Mouse (Mus musculus): ENCODE data around the gene Gxylt2.

Gxylt2 gene

DNA sequence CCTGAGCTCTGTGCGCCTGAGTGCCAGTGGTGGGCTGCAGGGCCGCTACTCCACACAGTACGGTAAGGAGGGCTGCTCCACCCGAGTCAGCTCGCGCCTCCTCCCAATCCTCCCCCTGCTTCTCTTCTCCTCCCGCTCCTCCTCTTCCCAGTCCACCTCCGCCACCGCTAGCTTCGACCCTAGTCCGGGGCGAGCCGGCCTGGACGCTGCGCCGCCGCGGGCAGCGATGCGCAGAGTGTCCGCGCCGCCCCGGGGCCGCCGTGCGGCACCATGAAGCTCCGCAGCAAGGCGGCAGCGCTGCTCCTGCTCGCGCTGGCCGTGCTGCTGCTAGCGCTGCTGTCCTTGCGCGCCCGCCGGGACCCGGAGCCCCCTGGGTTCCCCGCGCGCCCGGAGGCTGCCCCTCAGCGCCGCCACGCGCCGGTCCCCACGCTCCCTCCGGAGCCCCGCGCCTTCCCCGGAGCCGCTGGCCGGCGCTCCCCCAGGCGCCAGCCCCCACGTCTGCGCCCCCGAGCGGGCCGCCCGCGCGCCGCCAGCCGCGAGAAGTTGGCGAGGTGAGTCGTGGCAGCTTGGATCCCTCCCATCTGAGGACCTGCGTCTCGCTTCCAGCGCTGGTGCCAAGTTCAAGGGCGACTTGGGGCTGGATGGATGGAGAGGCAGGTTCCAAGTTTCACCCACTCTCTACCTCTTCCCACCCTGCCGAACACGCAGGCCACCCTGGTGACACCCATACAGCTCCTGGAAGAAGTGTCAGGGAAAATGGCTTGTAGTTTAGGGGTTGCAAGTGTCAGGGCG is at the start of gene Gxylt2:
Gene Gxylt2, plus strand, starts transcription at position 161 of the 792 bp plus-strand sequence.
- DNase-seq (ENCODE audit: low spot score): no peak

DNA sequence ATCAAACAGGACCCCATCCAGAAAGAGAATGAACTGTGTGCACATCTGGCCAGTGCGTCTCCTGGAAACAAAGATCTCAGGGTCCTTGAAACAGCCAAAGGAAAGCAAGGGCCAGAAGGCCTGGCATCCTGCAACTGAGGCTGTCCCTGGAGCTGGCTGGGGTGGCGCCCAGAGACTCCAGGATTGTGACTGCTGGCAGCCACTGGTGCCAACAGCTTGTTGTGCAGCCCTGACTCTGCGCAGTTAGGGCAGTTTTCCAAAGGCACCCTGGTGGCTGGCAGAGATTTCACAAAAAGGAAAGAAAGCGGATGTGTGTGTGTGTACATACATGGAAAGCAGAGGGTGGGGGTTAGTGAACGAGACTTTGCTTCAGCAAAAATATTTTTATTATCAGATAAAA is 44.1 kb upstream of the Gxylt2 start:
- no peak for DNase-seq (ENCODE audit: low spot score)

GRCm38 (mm10) chr6:100662224-100662623 is 42.3 kb upstream of the Gxylt2 start:
- DNase-seq (ENCODE audit: low spot score): no peak

GRCm38 (mm10) chr6:100667644-100668043 is 36.9 kb upstream of the Gxylt2 start:
- DNase-seq (ENCODE audit: low spot score): no peak

DNA sequence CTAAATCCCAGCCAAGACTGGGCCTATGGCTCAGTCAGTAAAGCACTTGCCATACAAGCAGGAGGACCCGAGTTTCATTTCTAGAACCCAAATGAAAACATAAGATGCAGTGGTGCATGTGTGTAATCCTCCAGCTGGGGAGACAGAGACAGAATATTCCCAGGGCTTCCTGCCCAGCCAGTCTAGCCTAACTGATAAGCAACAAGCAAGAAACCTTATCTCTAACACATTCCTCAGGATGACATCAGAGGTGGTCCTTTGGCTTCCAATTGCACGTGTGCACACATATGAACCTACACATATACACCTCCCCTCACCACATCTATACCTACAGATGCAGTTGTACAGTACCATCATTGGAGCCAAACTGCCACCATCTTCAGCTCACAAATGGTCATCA is 35.7 kb upstream of the Gxylt2 start:
- DNase-seq (ENCODE audit: low spot score): no peak

GRCm38 (mm10) chr6:100670370-100670841 is 34.1 kb upstream of the Gxylt2 start:
- peak; percentile 69 for DNase-seq (ENCODE audit: low spot score)

DNA sequence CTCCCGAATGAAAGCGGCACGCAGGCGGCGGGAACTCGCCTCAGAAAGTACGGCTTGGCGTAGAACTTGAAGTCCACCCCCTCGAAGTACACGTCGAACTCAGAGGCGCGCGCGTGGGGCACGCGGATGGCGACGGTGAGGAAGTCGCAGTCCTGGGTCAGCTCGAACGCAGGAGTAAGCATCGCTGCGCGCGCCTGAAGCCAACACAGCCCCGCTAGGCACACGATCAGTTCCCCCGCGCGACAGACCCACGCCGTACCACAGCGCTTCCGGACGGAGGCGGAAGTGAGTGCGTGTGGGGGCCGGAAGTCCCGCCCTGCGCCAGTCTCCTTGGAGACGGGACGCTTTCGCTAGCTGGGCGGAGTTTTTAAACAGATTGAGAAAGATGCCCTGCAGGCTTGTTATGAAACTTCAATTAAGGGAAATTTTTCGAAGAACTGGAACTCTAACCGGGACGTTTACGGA is 33.6 kb upstream of the Gxylt2 start, which contains the start of gene Shq1:
Gene Shq1, minus strand, starts transcription at position 278 of the 465 bp plus-strand sequence.
- DNase-seq (ENCODE audit: low spot score): peak; percentile 82

- DNase-seq (ENCODE audit: low spot score): no peak
Observed at GRCm38 (mm10) chr6:100671401-100671800, 33.1 kb upstream of the Gxylt2 start.

DNA sequence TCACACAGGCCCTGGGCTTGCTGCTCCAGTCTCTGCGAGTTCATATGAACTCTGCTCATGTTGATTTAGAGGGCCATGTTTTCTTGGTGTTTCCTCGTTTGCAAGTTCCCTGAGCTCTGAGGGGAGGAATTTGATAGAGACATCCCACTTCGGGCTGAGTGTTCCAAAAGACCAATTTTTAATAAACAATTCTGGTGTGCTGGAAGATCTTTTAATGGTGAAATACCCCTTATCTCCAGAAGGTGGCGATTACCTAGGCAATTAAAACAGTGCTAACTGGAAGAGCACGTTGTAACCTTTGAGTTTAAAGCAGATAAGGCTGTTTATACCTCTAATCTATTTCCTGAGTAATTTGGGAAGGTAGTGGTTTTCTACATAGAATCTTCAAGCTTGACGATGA is 29.6 kb upstream of the Gxylt2 start:
- peak; percentile 29 for DNase-seq (ENCODE audit: low spot score)

DNA sequence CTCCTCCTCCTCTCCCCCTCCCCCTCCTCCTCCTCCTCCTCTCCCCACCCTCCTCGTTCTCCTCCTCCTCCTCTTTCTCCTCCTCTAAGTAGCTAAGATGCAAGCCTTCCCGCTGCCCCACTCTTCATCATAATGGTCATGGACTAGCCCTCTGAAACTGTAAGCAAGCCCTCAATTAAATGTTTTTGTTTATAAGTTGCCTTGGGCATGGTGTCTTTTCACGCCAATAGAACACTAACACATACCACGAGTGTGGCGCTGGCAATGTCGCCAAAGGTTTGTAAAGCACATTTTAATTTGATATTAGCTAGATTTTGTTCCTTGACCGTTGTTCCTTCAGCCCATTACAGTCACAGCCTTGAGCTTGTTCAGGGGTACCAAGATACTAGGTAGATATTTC is 28.1 kb upstream of the Gxylt2 start:
- DNase-seq (ENCODE audit: low spot score): no peak

DNA sequence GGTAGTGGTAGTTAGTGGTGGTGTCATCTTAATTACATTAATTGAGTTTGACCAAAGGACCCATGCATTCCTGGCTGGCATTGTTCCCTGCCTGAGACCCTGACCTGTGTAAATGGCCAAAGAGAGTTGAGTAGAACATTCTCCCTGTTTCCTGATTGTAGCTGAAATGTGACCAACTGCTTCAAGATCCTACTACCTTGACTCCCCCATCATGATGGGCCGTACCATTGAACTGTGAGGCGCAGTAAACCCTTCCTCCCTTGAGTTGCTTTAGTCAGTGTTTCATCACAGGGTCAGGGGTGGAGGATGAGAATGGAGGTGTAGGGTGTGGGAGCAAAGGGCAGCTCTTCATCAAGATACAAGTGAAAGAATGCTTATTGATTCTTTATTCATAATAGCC is 25.9 kb upstream of the Gxylt2 start:
- DNase-seq (ENCODE audit: low spot score): no peak

DNA sequence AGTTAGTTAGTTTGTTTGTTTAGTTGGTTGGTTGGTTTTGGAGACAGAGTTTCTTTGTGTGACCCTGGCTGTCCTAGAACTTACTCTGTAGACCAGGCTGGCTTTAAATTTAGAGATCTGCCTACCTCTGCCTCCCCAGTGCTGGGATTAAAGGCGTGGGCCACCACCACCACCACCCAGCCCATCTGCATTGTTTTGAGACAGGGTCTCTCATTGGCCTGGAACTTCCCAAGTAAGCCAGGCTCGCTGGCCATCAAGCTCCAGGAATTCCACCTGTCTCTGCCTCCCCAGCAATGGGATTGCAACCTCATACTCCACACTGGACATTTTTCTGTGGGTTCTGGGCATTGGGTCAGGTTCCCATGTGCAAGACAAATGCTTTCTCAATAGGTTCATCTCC is 18.2 kb upstream of the Gxylt2 start:
- no peak for DNase-seq (ENCODE audit: low spot score)

- DNase-seq (ENCODE audit: low spot score): no peak
Observed at GRCm38 (mm10) chr6:100699986-100700385, 4.5 kb upstream of the Gxylt2 start.

DNA sequence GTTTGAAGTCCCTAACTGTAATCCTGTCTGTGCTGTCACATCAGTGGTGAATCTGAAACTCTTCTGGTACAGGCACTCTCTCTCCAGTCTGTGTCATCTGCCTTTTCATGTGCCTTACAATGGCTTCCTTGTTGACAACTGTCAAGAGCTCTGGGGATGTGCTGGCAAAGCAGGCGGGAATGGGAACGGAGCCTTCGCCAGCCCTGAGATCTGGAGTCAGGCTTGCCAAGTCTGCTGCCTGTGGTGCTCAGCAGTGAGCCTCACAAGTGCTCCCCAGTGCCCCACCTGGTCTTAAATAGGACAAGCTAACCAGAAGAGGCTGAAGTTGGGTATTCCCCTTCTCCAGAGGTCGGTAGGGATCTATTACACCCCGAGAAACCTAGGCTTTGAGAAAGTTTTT is 3.8 kb upstream of the Gxylt2 start:
- DNase-seq (ENCODE audit: low spot score): no peak

GRCm38 (mm10) chr6:100704197-100704573 is 349 bp upstream of the Gxylt2 start:
- no peak for DNase-seq (ENCODE audit: low spot score)

- DNase-seq (ENCODE audit: low spot score): no peak
Observed at GRCm38 (mm10) chr6:100705366-100705811, 855 bp downstream of the Gxylt2 start.

DNA sequence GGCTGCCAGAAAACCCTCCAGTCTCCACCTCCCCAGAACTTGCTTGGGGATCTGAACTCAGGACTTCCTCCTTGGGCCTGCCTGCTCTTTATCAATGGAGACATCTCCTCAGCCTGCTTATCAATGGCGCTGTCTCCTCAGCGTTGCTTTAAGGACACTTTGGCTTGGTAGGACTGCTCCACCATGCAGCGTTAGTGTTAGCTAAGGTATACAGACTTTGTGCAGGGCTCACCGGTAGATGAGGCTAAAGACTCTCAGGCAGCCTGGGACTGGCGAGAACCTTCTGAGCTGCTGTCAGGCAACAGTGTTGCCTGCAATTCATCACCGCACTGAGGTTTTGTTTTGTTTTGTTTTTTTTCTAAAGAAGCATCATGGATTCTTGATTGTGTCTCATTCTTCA is 2.3 kb downstream of the Gxylt2 start:
- DNase-seq (ENCODE audit: low spot score): no peak

DNA sequence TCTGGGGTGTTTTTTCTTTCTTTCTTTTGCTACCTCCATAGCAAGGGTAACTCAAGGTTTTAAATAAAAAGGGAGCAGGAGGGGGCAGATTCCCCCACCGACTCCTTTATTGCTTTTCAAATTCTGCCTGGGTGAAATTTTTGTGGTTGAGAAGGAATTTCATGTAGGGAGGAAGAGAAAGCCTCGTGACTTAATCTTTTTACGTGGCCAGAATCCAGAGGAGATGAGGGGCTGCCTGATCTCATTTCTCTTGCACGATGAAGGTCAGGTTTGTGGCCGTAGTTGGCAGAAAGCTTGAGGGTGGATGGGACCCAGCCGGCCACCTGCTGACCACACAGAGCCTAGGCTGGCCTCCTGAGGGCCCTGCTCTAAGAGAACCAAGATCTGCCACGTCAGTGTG is 3.0 kb downstream of the Gxylt2 start:
- DNase-seq (ENCODE audit: low spot score): no peak

DNA sequence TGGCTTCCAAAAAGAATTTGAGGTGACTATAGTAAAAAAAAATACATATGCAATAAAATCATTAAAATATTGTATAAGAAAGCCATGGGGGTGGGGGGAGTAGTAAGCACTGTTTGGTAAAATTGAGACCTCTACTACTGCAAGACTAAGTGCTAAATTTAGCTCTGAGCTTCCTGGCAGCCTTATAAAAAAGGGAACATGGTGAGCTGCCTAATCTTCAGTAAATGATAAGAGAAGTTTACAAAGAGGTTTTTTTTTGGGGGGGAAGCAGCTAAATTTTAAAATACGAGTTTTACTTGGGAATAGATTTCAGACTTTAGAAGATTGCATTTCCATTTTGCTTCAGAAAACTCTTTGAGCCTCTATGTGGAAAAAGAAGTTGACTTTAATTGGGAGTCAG is 3.7 kb downstream of the Gxylt2 start:
- no peak for DNase-seq (ENCODE audit: low spot score)

DNA sequence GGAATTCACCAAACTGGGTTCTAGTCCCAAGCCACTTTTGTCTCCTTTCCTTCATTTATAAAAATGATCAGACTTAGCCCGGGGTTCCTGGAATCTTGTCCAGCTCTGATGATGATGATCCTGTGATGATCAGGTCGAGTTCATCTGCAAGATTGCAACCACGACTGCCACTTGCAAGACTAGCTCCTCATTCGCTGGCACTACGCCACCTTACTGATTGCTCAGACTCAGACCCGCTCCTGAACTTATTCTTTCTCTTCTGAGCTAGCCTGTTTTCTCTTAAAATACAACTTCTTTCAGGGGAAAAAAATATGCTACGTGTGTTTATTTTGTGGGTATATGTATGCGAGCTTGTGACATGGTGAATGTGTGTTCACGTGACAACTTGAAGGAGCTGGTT is 4.5 kb downstream of the Gxylt2 start:
- no peak for DNase-seq (ENCODE audit: low spot score)

DNA sequence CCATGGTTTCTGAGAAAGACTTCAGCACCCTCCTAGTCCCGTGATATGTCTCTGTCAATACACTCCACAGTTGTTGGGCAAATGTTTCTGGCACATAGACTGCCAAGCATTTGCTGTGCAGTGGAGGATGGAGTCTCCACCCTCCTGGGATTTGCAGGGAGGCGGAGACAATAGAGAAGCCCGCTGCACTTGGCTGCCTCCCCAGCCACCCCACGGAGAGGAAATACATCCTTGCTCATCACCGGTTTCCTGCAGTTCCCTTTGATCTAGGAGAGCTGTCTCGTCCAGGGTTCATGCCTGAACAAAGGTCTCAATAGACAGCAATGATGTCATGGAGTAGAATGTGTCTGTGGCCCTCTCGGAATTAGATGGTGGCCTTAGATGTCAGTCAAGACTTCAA is 4.9 kb downstream of the Gxylt2 start:
- DNase-seq (ENCODE audit: low spot score): no peak

GRCm38 (mm10) chr6:100710170-100710569 is 5.6 kb downstream of the Gxylt2 start:
- DNase-seq (ENCODE audit: low spot score): peak; percentile 23

- no peak for DNase-seq (ENCODE audit: low spot score)
Observed at GRCm38 (mm10) chr6:100710866-100711265, 6.3 kb downstream of the Gxylt2 start.

- no peak for DNase-seq (ENCODE audit: low spot score)
Observed at GRCm38 (mm10) chr6:100715296-100715828, 10.8 kb downstream of the Gxylt2 start.
